Mouse (Mus musculus): ENCODE data around the gene Pbrm1.
A peak's percentile ranks its signal among the peaks of the same experiment; 100 is the strongest.

Gene Pbrm1

DNA sequence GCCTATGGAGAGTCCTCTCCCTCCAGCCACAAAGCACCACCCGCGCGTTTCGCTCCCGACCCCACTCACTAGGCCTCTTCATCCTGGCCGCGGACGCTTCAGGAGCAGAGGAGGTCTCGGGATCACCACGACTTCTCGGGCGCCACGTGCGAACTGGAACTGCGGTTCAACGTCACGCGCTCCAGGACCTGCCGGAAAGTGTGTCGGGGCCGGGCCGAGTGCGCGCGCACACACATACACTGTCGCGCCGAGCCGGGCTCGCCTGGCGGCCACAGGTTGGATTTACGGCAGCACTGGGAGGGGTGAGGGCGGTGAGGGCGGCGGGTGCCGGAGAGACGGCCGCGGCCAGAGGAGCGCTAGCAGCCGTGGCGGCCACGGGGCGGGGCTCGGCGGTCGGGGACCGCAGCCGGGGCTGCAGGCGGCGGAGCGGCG lies at the start of gene Pbrm1, which contains the start of gene Gnl3:
Gene Pbrm1 (plus strand): TSS at position 279 of the 432 bp plus-strand sequence.
Gene Gnl3 (minus strand): TSS at position 293 of the 432 bp plus-strand sequence.
- peak; percentile 97 for DNase-seq (ENCODE audit: low spot score in 2 of 2)

DNA sequence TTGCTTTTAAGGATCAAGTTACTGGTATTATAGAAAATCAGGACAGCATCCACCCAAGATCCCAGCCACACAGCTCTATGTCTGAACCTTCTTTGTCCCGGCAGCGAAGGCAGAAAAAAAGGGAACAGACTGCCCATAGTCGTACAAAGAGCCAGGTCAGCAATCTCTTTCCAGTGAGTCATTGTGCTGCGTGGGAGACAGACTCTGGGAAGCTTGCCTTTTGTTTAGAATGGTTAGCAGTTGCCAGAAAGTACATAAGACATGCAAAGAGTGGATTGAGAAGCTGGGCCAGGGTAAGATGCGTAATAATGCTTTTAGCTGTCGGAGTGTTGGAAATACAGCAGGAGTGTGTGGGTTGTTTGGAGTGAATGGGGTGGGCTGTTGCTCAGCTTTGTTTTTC lies 44.7 kb upstream of the Pbrm1 start:
- peak; percentile 61 to 76 for DNase-seq (ENCODE audit: low spot score in 2 of 2)

DNA sequence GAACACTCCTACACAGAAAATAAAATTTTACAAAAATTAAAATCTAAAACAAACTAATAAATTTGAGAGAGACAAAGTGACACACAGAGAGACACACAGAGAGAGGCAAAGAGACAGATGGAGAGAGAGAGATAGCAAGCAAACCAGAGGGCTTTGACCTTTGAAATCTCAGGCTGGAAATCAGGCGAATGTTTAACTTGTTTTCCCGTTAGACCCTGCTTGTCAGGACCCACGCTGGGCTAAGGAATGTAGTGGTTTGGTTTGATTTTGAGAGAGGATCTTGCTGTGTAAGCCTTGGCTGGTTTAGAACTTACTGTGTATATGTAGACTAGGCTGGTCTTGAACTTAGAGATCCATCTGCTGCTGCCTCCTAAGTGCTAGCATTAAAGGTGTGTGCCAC lies 42.7 kb upstream of the Pbrm1 start:
- no peak for DNase-seq (ENCODE audit: low spot score in 2 of 2)

DNA sequence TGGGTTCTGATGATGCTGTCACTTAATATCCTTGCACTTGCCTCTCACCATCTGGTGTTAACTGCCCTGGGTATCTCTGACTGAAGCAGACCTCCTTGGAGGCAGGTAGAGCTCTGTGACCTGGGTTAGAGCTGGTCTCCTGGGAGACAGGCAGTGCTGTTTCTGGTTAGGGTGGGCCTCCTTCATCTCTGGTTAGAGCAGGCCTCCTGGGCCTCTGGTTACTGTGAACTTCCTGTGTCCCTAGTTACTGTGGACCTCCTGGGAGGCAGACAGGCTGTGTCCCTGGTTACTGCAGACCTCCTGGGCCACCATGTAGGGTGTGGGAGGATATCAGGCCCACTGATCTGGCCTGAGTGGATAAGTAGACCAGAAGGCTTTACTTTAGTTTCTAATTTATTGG lies 22.5 kb upstream of the Pbrm1 start:
- no peak for DNase-seq (ENCODE audit: low spot score in 2 of 2)

DNA sequence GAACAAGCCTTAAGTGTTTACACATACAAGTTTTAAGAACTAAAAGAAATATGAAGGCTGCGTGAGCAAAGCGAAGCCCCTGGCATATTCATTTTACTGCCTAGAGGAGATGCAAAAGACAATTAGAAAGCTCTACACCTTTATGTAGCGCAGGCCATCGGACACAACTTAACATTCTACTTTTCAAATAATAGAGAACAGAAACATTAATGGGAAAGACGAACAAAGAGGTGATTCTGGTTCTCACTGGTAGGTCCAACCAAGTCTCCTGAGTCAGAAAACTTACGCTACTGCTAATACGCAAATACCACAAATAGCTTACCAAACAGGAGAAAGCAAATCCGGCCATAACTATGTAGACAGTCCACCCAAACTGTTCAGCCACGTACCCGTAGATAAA lies 18.6 kb upstream of the Pbrm1 start:
- DNase-seq (ENCODE audit: low spot score in 2 of 2) = no peak

DNA sequence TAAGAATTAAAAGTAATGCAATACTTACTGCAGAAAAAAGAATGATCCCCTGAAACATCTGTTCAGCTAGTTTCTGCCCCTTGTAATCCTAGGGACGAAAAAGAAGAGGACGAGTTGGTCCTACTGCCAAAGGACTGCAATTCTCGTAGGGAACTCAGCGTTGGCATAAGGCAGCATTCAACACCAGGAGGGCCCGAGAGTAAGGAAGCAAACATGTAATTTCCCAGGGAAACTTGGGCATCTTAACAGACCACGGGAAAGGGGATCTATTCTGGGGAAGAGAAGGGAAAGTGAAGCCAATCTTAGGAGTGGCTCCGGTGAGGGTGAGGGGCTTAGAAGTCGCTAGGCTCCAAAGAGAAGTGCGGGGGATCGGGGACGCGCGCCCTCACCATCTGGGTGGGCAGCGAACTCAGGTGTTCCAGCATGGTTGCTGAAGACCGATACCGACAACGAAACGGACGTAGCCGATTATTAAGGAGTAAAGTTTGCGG lies 18.1 kb upstream of the Pbrm1 start:
- no peak for DNase-seq (ENCODE audit: low spot score in 2 of 2)

DNA sequence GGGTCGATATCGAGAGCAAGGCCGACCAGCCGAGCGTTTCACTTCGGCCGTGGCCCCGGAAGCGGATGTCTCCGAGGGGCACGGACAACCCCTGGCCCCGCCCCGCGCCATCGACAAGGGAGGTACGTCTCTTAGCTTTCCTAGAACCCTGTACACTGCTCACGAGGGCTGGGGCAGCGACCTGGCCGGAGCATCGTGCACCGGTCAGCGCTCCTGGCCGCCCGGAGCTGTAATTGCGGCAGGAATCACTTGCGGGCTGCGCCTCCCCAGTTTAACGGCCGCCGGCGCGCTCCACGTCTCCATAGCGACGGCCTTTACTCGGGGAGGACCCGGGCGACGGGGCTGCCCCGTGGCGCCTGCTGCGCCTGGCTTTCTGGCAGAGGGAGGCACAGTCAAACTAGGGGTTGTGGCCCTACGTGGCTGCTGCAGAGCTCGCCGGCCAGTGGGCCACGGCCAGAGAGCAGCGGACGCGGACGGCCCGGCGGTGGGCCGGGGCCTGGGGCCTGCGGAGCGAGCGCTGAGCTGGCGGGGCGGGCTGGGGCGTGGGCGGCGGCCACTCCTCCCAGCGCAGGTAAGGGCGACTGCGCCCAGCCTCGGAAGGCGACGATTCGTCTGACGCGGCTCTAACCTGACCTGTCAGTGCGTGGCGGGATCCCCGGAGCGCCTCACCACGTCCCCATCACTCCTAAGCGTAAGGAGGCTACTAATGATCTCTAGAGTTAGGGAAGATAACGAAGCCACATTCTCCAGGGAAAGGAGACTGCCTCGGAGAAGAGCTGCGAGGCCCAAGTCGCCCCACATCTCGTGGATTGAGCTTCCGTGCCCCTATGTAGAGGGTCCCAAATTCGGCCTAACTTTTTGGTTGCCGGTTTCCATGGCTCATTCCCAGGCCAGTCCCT lies 17.4 kb upstream of the Pbrm1 start, which contains the start of the genes Glt8d1 and Spcs1:
Gene Glt8d1 (plus strand): TSS at position 94 of the 899 bp plus-strand sequence.
Gene Spcs1 (minus strand): TSS at position 366 of the 899 bp plus-strand sequence.
- DNase-seq (ENCODE audit: low spot score in 2 of 2) = peak; percentile 90

DNA sequence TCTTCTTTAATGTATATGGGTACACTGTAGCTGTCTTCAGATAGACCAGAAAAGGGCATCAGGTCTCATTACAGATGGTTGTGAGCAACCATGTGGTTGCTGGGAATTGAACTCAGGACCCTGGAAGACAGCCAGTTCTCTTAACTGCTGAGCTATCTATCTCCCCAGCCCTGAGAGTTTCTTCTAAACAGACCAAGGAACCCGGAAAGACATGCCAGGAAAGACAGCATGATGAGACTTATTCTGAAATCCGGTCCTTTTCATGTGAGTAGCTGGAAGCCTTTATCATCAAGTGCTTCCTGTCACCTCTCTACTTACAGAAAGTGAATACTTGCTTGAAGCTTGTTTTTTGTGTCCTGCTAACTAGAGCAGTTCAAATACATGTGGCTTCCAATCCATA lies 14.4 kb upstream of the Pbrm1 start:
- no peak for DNase-seq (ENCODE audit: low spot score in 2 of 2)

DNA sequence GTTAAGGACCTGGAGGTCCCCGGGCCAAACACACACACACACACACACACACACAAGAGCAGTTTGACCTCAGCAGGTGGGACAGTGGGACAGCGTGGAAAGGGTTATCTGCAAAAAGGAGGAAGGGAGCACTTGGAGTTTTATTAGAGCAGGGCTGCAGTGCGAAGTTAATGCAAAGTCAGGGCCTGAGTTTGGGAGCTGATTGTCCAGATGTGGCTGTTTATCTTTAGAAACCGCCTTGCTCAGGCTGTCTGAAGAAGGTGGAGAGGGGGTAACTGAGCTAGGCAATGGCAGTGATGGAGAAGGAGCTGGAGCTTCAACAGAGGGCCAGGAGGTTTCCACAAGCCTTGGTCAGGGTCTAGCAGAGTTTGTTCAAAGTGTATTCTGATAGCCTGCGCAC lies 12.2 kb upstream of the Pbrm1 start:
- DNase-seq (ENCODE audit: low spot score in 2 of 2) = no peak

DNA sequence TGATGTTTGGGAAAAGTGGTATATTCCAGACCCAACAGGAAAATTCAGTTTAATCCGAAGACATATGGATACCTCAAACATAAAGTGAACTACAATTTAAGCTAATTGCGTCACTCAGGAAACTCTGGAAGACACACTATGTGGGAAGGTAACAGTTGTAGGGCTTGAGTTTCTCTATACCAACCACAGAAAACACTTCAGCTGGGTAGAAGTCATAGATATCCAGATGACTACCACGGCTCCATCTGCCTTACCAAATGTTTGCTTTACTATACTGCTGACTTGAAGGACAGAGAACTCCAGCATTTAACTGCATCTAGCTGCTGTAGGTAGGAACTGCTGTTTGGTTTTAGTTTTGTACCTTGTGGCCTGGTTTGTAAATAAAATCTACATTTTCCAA lies 7.3 kb upstream of the Pbrm1 start:
- no peak for DNase-seq (ENCODE audit: low spot score in 2 of 2)

DNA sequence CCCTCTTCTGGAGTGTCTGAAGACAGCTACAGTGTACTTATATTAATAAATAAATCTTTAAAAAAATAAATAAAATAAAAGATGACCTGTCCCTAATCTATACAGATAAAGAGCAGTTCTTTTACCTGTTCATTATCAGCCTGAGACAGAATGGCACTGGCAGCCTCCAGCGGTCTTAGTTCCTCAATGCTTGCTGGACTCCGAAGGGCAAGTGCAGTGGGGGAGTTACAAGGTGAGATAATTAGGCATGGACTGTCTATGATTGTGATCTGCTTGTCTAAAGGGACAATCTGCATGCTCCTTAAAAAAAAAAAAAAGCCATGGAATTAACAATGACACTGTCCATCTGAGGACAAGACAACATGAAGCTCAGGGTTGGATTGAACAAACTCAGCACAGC lies 5.0 kb upstream of the Pbrm1 start:
- DNase-seq (ENCODE audit: low spot score in 2 of 2) = no peak

DNA sequence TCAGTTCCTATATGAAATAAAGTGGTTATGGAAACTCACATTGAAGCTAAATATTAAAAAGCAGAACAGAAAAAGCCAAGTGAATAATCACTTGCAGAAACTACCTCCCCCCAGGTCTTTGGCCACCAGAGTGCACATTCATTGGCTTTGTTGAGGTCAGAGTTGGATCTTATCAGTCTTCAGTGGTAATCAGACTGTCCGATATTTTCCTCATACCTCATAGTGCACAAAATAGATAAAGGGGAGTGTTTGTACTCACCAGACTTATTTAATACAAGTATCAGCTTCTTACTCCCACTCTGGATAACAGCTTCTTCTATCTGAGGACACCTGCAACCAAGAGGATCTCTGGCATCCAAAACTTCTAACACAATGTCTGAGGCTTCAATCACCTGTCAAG lies 2.9 kb upstream of the Pbrm1 start:
- no peak for DNase-seq (ENCODE audit: low spot score in 2 of 2)

DNA sequence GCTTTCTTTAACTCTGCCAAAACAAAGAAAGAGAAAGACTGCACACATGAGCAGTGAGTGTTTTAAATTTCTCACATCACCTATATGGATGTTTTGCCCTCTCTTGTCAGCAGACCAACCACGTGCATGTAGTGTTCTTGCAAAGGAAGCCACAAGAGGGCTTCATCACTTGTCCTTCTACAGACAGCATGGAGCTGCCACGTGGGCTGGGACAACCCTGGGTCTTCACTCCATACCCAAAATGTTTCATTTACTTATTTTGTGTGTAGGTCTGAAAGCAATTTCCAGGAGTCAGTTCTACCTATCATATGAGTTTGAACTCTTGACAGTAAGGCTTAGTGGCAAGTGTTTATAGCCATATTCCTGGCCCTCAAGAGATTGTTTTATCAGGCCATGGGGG lies 1.1 kb upstream of the Pbrm1 start:
- no peak for DNase-seq (ENCODE audit: low spot score in 2 of 2)

DNA sequence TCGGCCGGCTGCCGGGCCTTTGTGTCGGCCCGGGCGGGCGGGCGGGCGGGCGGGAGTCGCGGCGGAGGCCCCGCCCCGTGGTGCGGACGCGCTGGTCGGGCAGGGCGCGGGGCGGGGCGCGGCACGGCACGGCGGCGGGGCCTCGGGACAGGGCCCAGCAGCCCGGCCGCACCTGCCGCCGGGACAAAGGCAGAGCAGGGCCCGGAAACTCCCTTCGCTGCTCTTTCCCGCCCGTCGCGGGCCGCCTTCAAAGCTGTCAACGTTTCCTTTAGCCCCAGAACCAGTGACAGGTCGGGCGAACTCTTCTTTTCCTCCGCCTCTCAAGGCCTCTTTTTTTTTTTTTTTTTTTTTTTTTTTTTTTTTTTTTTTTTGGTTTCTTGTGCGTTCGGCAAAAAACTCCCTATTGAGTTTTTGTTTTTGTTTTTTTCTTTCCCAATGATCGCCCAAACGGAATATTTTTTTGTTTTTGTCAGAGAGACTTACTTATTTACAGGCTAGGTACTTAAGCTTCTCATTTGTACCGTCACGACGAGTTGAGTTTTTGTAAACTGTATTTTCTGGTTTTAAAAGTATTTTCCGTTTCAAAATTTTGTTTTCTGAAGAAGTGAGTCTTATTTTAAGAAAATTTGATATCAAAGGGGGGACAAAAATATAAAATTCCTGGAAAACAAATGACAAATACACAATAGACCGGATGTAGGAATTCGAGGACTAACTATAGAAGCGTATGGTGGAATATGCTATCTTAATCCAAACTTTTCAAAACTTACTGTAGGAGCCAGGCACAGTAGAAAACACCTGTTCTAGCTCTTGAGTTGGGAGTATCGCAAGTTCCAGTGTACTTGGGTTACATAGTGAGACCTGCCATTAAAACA lies 630 bp downstream of the Pbrm1 start:
- peak in 1 of 2 experiments; percentile 57 for DNase-seq (ENCODE audit: low spot score in 2 of 2)

DNA sequence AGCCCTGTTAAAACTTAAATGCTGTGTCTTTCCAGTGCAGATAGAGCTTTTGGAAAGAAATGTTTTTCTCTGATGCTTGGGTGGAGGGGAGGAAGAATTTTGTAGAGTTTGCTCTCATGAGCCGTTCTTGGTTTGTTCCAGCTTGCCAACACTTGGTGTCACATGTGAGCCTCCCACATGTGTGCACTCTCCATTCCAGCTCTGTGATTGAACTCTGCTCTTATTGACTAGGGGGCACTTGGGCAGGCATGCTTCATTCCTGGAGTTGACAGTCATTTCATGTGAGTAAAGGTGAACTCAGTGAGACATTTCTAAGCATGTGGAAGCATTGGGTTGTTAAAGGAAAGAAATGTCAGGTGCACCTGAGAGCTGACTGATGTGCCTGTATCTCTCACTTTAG lies 3.6 kb downstream of the Pbrm1 start:
- no peak for DNase-seq (ENCODE audit: low spot score in 2 of 2)

DNA sequence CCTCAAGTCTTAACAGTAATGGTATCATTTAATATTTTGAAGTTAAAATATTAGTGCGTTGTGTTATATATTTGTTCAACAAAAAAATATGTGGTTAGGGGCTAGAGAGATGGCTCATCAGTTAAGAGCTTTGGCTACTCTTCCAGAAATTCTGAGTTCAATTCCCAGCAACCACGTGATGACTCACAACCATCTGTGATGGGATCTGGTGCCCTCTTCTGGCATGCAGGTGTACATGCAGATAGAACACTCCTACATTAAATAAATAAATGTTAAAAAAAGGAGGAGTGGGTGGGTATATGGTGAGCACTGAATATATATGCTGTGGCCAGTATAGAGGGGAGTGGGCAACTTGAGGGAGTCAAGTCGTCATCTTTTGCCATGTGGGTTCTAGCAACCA lies 6.8 kb downstream of the Pbrm1 start:
- no peak for DNase-seq (ENCODE audit: low spot score in 2 of 2)

DNA sequence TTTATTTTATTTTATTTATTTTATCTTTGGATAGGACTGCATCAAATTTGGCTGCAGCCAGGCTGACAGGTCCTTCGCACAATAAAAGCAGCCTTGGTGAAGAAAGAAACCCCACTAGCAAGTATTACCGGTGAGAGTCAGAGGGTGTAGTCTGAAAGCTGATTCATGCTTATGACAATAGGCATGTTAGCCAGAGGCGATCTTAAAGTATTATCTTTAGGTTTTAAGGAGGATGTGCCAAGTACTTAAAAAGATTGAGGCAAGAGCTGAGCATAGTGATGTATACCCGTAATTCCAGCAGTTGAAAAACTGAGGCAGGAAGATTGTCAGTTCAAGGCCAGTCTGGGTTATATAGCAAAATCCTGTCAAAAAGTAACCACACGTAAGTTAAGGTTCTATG lies 26.4 kb downstream of the Pbrm1 start:
- no peak for DNase-seq (ENCODE audit: low spot score in 2 of 2)

DNA sequence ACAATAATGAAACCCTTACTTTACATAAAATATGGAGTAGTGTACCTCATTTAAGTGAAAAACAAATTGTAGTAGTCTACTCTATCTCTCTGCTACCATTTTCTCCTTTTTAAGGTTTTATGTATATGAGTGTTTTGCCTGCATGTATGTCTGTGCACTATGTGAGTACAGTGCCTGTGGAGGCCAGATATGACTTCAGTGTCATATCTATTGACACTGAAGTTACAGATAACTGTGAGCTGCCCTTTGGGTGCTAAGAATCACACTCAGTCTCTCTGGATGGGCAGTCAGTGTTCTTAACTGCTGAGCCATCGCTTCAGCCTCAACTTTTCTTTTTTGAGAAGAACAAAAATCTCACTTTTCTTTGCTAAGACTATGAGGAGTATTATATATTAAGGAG lies 26.9 kb downstream of the Pbrm1 start:
- DNase-seq (ENCODE audit: low spot score in 2 of 2) = no peak

DNA sequence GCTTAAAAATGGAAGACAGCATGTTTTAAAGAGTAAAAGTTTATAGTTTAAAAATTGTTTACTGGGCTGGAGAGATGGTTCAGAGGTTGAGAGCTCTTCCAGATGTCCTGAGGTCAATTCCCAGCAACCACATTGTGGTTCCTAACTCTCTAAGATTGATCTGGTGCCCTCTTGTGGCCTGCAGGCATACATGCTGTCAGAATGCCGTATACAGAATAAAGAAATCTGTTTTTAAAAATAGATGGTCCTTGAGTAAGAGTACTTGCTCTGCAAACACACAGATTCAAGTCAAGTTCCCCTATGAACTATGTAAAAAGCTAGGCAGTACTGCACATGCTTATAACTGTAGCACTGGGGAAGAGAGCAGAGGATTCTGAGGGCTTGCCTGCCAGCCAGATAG lies 43.3 kb downstream of the Pbrm1 start:
- DNase-seq (ENCODE audit: low spot score in 2 of 2) = no peak

DNA sequence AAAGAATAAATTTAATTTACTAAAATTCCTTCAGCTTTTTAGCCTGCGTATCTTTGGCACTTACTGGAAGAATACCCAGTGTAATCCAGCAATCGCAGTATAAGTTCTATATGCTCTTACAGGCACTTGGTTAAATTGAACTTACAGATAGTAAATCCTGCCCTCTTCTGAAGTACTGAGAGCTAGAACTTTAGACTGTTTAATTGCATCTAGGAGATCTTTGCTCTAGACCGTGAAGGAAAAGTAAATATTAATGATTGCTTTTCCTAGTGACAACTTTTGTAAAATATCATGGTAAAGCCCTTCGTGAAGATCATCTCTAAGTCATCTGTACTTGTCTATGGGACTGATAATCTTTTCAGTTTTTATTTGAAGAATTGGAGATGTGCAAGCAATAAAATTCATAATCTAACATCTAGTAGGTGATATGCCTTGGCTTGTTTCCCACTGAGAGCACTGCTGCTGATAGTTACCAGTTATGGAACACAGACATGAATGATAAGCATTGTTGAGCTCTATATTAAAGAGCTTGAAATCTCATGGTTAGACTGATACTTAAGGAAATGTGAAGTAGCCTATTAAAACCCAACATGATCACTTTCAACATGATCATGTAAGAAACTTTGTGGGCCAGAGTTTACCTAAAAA lies 50.3 kb downstream of the Pbrm1 start:
- no peak for DNase-seq (ENCODE audit: low spot score in 2 of 2)

DNA sequence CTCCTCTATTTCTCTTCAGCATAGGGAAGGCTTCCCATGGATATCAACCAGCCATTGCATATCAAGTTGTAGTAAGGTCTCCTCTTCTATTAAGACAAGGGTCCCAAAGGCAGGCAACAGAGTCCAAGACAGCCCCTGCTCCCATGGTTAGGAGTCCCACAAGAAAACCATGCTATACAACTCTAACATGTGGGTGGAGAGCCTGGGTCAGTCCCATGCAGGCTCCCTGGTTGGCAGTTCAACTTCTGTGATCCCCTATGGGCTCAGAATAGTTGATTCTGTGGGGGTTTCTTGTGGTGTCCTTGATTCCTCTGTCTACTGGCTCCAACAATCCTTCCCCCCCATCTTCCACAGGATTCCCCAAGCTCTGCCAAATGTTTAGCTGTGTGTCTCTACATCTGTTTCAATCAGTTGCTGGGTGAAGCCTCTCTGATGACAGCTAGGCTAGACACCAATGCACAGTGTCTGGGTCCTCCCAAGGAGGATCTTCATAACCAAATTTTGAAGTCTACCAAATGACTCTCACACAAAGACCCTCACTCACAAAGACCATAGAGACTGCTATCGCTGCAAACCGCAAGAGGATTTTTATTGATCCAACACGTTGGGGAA lies 59.8 kb downstream of the Pbrm1 start:
- DNase-seq (ENCODE audit: low spot score in 2 of 2) = no peak

All from frontal cortex, postnatal 36 days (tissue).